Mouse (Mus musculus) heart, adult 18-20 months (tissue): ENCODE results near the gene Olfr360. TPM values are rescaled to one million over a fixed set of nuclear protein-coding genes. Genes with fewer than 3 reads are reported as not detected.
"Not testable (repeated sequence)": the region's sequence is repeated elsewhere in the genome, so short reads cannot be mapped to it uniquely, and the experiment has no call there.

Experiments used
- DNase-seq, 2 experiments: peaks; one replicate each; pipeline ENCODE4 v3.0.0; 2021 to 2022; ENCODE audit warnings: mixed read lengths in 1 of 2
- long read RNA-seq, 2 experiments: library from polyadenylated mRNA; stranded (forward); transcript quantifications; one replicate each; pipeline ENCODE4 v2.0.0; 2021
- total RNA-seq, 2 experiments: library from RNA; stranded (reverse); gene quantifications; 2 replicates each; pipeline ENCODE4 v1.2.3; 2021

Gene Olfr360
- not detected for total RNA-seq
- long read RNA-seq, experiment 1 = 0 reads
- long read RNA-seq, experiment 2 = 0 reads

DNA sequence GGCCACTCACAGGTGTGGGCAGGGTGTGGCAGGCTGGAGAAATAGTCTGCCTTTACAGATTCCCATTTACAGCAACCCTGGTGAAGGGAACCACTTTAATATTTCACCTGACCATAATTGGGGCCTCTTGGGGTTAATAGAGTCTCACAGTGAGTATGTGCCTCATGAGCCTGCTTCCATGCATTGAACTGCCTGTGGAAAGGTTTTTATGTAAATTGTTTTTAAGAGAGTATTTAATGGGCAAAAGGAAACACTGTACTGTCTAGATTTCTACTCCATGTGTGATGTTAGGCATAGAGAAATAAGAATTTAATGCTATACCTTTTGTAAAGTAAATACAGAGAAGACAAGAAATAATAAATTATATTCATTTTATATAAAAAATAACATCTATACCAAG is at the start of gene Olfr360:
Olfr360 (plus strand) TSS at position 301 of the 400 bp plus-strand sequence.
- no peak for DNase-seq

DNA sequence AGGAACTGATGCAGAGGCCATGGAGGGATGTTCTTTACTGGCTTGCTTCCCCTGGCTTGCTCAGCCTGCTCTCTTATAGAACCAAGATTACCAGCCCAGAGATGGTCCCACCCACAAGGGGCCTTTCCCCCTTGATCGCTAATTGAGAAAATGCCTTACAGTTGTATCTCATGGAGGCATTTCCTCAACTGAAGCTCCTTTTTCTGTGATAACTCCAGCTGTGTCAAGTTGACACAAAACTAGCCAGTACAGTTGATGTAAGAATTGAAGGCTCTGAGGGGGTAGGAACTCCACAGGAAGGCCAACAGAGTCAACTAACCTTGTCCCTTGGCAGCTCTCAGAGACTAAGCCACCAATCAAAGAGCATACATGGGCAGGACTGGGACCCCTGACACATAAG is 23.6 kb downstream of the Olfr360 start, which contains the start of gene Olfr361:
Olfr361 (minus strand) TSS at position 101 of the 400 bp plus-strand sequence.
- not testable (repeated sequence) for DNase-seq

DNA sequence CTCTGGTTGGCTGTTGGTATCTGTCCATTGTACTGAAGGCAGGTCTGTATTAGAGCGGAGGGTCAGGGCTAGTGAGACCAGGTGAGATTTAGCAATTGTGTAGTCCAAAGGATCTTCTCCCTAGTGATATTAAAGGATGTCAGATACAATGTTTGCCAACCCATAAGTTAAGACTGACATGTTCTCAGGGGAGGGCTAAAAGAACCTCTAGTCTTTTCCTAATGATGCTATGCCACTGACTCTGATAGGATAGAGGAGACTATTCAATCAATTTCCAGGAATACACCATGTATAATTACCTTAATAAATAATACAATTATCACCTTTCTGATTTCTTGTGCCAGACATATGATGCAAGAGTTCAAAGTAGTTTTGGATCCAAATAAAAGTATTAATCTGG is 52.3 kb downstream of the Olfr360 start, which contains the start of gene Olfr362:
Olfr362 (minus strand) TSS at position 101 of the 400 bp plus-strand sequence.
- DNase-seq = no peak

Other genes with a start within 250 kb of the Olfr360 start
- not detected for gene Olfr3, start 248.7 kb upstream of the Olfr360 start, total RNA-seq
- not detected for gene Olfr350, start 219.4 kb upstream of the Olfr360 start, total RNA-seq
- not detected for gene Olfr351, start 203.1 kb upstream of the Olfr360 start, total RNA-seq
- gene Olfr352, start 197.3 kb upstream of the Olfr360 start, total RNA-seq = not detected
- gene Olfr353, start 172.8 kb upstream of the Olfr360 start, total RNA-seq = not detected
- not detected for gene Olfr354, start 160.1 kb upstream of the Olfr360 start, total RNA-seq
- gene Olfr355, start 136.8 kb upstream of the Olfr360 start, total RNA-seq = not detected
- not detected for gene Olfr356, start 128.6 kb upstream of the Olfr360 start, total RNA-seq
- not detected for gene Olfr357, start 71.9 kb upstream of the Olfr360 start, total RNA-seq
- gene Olfr358, start 56.4 kb upstream of the Olfr360 start, total RNA-seq = not detected
- gene Olfr361, start 23.5 kb downstream of the Olfr360 start, total RNA-seq = not detected
- gene Olfr362, start 52.2 kb downstream of the Olfr360 start, total RNA-seq = not detected
- not detected for gene Olfr364-ps1, start 73.6 kb downstream of the Olfr360 start, total RNA-seq
- not detected for gene Olfr365, start 122.5 kb downstream of the Olfr360 start, total RNA-seq
- not detected for gene Olfr366, start 145.8 kb downstream of the Olfr360 start, total RNA-seq